Mouse (Mus musculus): Measurements from ENCODE around the gene Krt24.

GRCm38 (mm10) chr11:99243820-99244374 lies 41.2 kb downstream of the Krt24 start, which contains the start of gene Krt222:
- TF ChIP-seq CTCF (IDR thresholded peaks at IDR 0.05; ENCODE audit: insufficient read depth, low read length) = no peak
- no peak for TF ChIP-seq POLR2A (IDR thresholded peaks at IDR 0.05; ENCODE audit: borderline replicate concordance, extremely low read depth, low read depth, low read length)
